Mouse (Mus musculus) cerebellum, postnatal 4 days (tissue): ENCODE measurements around the gene AA986860.

Experiments
- DNase-seq, 2 experiments: peaks; one replicate each; pipeline ENCODE4 v3.0.0; 2022; ENCODE audit warnings: low spot score in 2 of 2, mixed read lengths in 1 of 2

Gene AA986860

GRCm38 (mm10) chr1:130731741-130732337 is at the start of gene AA986860:
TSS of gene AA986860 (plus strand) at chr1:130731976.
- no peak for DNase-seq

- DNase-seq: no peak
These were observed 47.9 kb upstream of the AA986860 start for GRCm38 (mm10) chr1:130683905-130684304.

- no peak for DNase-seq
These were observed 33.2 kb upstream of the AA986860 start for GRCm38 (mm10) chr1:130698601-130699000.

GRCm38 (mm10) chr1:130699937-130700633 is 31.7 kb upstream of the AA986860 start:
- peak in 1 of 2 experiments; percentile 26 for DNase-seq

- no peak for DNase-seq
These were observed 29.8 kb upstream of the AA986860 start for GRCm38 (mm10) chr1:130701976-130702375.

GRCm38 (mm10) chr1:130703613-130704012 is 28.2 kb upstream of the AA986860 start:
- no peak for DNase-seq

- no peak for DNase-seq
These were observed 21.3 kb upstream of the AA986860 start for GRCm38 (mm10) chr1:130710283-130711080.

GRCm38 (mm10) chr1:130714046-130714445 is 17.7 kb upstream of the AA986860 start:
- no peak for DNase-seq

- DNase-seq: peak; percentile 69 to 89
These were observed 16.1 kb upstream of the AA986860 start, which contains the start of gene Gm29427 for GRCm38 (mm10) chr1:130715561-130716217. TSS of gene Gm29427 (minus strand) at chr1:130715799.

- no peak for DNase-seq
These were observed 15.6 kb upstream of the AA986860 start for GRCm38 (mm10) chr1:130716218-130716512.

- peak in 1 of 2 experiments; percentile 55 for DNase-seq
These were observed 15.1 kb upstream of the AA986860 start for GRCm38 (mm10) chr1:130716513-130717290.

- DNase-seq: peak; percentile 86 to 96
These were observed 14.4 kb upstream of the AA986860 start, which contains the start of gene Yod1 for GRCm38 (mm10) chr1:130717291-130717871. TSS of gene Yod1 (plus strand) at chr1:130717327.

GRCm38 (mm10) chr1:130724206-130724605 is 7.6 kb upstream of the AA986860 start:
- no peak for DNase-seq

- no peak for DNase-seq
These were observed 5.4 kb upstream of the AA986860 start for GRCm38 (mm10) chr1:130726396-130726795.

- no peak for DNase-seq
These were observed 3.7 kb upstream of the AA986860 start for GRCm38 (mm10) chr1:130728070-130728469.

GRCm38 (mm10) chr1:130728708-130729107 is 3.1 kb upstream of the AA986860 start:
- no peak for DNase-seq

- no peak for DNase-seq
These were observed 2.6 kb upstream of the AA986860 start, which contains the start of gene Pfkfb2 for GRCm38 (mm10) chr1:130729153-130729552. TSS of gene Pfkfb2 (minus strand) at chr1:130729253.

- no peak for DNase-seq
These were observed 1.2 kb downstream of the AA986860 start for GRCm38 (mm10) chr1:130732706-130733658.

GRCm38 (mm10) chr1:130733671-130734070 is 1.9 kb downstream of the AA986860 start:
- DNase-seq: no peak

- no peak for DNase-seq
These were observed 2.7 kb downstream of the AA986860 start for GRCm38 (mm10) chr1:130734452-130734851.
